28 mouse cellular contexts compared by ENCODE assay signal in the genomic region with DNA sequence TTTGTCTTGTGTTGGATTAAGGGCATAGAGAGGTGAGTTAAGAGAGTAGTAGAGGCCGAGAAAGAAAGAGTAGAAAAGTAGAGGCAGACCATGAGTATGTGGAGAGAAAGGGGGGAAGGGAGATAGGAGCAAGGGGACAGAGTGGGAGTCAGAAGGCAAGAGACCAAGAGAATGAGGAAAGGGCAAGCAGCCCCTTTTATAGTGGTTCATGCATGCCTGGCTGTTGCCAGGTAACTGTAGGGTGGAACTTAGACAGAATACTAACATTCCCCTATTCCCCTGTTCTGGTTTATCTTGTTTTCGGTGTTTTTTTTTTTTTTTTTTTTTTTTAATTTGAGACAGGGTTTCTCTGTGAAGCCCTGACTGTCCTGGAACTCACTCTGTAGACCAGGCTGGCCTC.
DNase-seq lines count a peak whose midpoint lies in the region; ATAC-seq lines count a peak whose summit lies in the region.
"Had no signal": no experiment of that assay in that cellular context is flagged by ENCODE, and none has a peak within 500 bp of the region (broad histone marks: within the 10 kb centered on the region; RNA-seq: fewer than 3 reads in every experiment).

No protein-coding gene starts in this region.

- H3K9ac ChIP-seq in hindbrain, embryonic 13.5 days: no peak overlapping the region
- H3K9ac ChIP-seq in hindbrain, embryonic 11.5 days (ENCODE audit: low read depth, low read length): no peak overlapping the region
- H3K9ac ChIP-seq in neural tube, embryonic 13.5 days: no peak overlapping the region
- H3K9ac ChIP-seq: embryonic facial prominence, embryonic 13.5 days; forebrain, embryonic 15.5 days; heart, embryonic 13.5 days; liver, embryonic 15.5 days; lung, embryonic 15.5 days had no signal

- no peaks in the 10 kb centered on the region for H3K36me3 ChIP-seq in hindbrain, embryonic 10.5 days
- no peaks in the 10 kb centered on the region for H3K36me3 ChIP-seq in hindbrain, embryonic 13.5 days
- no peaks in the 10 kb centered on the region for H3K36me3 ChIP-seq in hindbrain, embryonic 11.5 days (ENCODE audit: control insufficient read depth, insufficient read depth, low read length)
- no peaks in the 10 kb centered on the region for H3K36me3 ChIP-seq in neural tube, embryonic 13.5 days
- H3K36me3 ChIP-seq: embryonic facial prominence, embryonic 13.5 days; forebrain, embryonic 15.5 days; heart, embryonic 13.5 days; limb, embryonic 10.5 days; liver, embryonic 15.5 days; lung, embryonic 15.5 days had no signal

- H3K27ac ChIP-seq in hindbrain, embryonic 10.5 days: no peak overlapping the region
- no peak overlapping the region for H3K27ac ChIP-seq in hindbrain, embryonic 13.5 days
- H3K27ac ChIP-seq in hindbrain, embryonic 11.5 days (ENCODE audit: low read depth, low read length): no peak overlapping the region
- no peak overlapping the region for H3K27ac ChIP-seq in neural tube, embryonic 13.5 days (replicated peaks)
- H3K27ac ChIP-seq: embryonic facial prominence, embryonic 13.5 days; heart, embryonic 13.5 days; kidney, postnatal 0 days; limb, embryonic 10.5 days; liver, embryonic 15.5 days; lung, embryonic 15.5 days had no signal

- H3K4me1 ChIP-seq in hindbrain, embryonic 10.5 days (replicated peaks): no peaks in the 10 kb centered on the region
- no peaks in the 10 kb centered on the region for H3K4me1 ChIP-seq in hindbrain, embryonic 13.5 days (replicated peaks)
- H3K4me1 ChIP-seq in hindbrain, embryonic 11.5 days (replicated peaks; ENCODE audit: control insufficient read depth, insufficient read depth, low read length): no peaks in the 10 kb centered on the region
- no peaks in the 10 kb centered on the region for H3K4me1 ChIP-seq in neural tube, embryonic 13.5 days (replicated peaks)
- H3K4me1 ChIP-seq: embryonic facial prominence, embryonic 13.5 days; forebrain, embryonic 15.5 days; heart, embryonic 13.5 days; limb, embryonic 10.5 days; liver, embryonic 15.5 days; lung, embryonic 15.5 days; megakaryocyte, embryonic 14.5 days had no signal

- no peak overlapping the region for H3K4me3 ChIP-seq in hindbrain, embryonic 10.5 days
- no peak overlapping the region for H3K4me3 ChIP-seq in hindbrain, embryonic 13.5 days
- H3K4me3 ChIP-seq in hindbrain, embryonic 11.5 days (ENCODE audit: low read depth, low read length): no peak overlapping the region
- H3K4me3 ChIP-seq in neural tube, embryonic 13.5 days: no peak overlapping the region
- H3K4me3 ChIP-seq: embryonic facial prominence, embryonic 13.5 days; erythroblast, embryonic 14.5 days; forebrain, embryonic 15.5 days; heart, embryonic 13.5 days; limb, embryonic 10.5 days; liver, embryonic 15.5 days; lung, embryonic 15.5 days; megakaryocyte, embryonic 14.5 days had no signal

- no peak overlapping the region for H3K4me2 ChIP-seq in hindbrain, embryonic 13.5 days
- H3K4me2 ChIP-seq in hindbrain, embryonic 11.5 days (replicated peaks; ENCODE audit: low read depth, low read length): no peak overlapping the region
- H3K4me2 ChIP-seq in neural tube, embryonic 13.5 days: no peak overlapping the region
- H3K4me2 ChIP-seq: embryonic facial prominence, embryonic 13.5 days; forebrain, embryonic 15.5 days; heart, embryonic 13.5 days; liver, embryonic 15.5 days; lung, embryonic 15.5 days had no signal

- no peaks in the 10 kb centered on the region for H3K9me3 ChIP-seq in hindbrain, embryonic 10.5 days
- no peaks in the 10 kb centered on the region for H3K9me3 ChIP-seq in hindbrain, embryonic 13.5 days
- no peaks in the 10 kb centered on the region for H3K9me3 ChIP-seq in hindbrain, embryonic 11.5 days (ENCODE audit: control insufficient read depth, low read length)
- H3K9me3 ChIP-seq in neural tube, embryonic 13.5 days: no peaks in the 10 kb centered on the region
- H3K9me3 ChIP-seq: embryonic facial prominence, embryonic 13.5 days; forebrain, embryonic 15.5 days; heart, embryonic 13.5 days; limb, embryonic 10.5 days; liver, embryonic 15.5 days; lung, embryonic 15.5 days; megakaryocyte, embryonic 14.5 days had no signal

- DNase-seq in hindbrain, embryonic 10.5 days (ENCODE audit: low spot score): peak; percentile 6
- DNase-seq in R1 (ENCODE audit: low read depth, low spot score): peak; percentile 69
- DNase-seq in hindbrain, embryonic 11.5 days (ENCODE audit: low spot score): peak; percentile 10
- DNase-seq in heart, adult 8-10 months (ENCODE audit: low spot score): no peak
- no peak for DNase-seq in frontal cortex, postnatal 10 days (ENCODE audit: low spot score in 2 of 2)
- DNase-seq: adrenal gland, postnatal 25 days; B cell, adult 2 months; gastrocnemius, postnatal 14 days; heart, adult 11 months; heart, postnatal 14 days; kidney, adult 18-20 months; liver; lung, postnatal 36 days; right cerebral cortex, postnatal 4 days; thymus, postnatal 25 days had no signal

- no peak for ATAC-seq in hindbrain, embryonic 13.5 days (ENCODE audit: low FRiP score)
- peak; percentile 66; the same call in 1 of the 2 replicates for ATAC-seq in hindbrain, embryonic 11.5 days (ENCODE audit: low FRiP score)
- ATAC-seq in neural tube, embryonic 13.5 days (ENCODE audit: low read depth): peak; percentile 59; the same call in 1 of the 2 replicates
- ATAC-seq: inflammation-experienced regulatory T-cells, adult 6 months had no signal

- WGBS in hindbrain, embryonic 10.5 days: 30% methylated on average over 2 of the region's 2 CpGs
- WGBS in hindbrain, embryonic 13.5 days: 29% methylated on average over 2 of the region's 2 CpGs
- WGBS in hindbrain, embryonic 11.5 days: 25% methylated on average over 2 of the region's 2 CpGs
- 22% methylated on average over 2 of the region's 2 CpGs for WGBS in neural tube, embryonic 13.5 days

- H3K27me3 ChIP-seq in hindbrain, embryonic 10.5 days (ENCODE audit: insufficient read depth, poor library complexity, severe bottlenecking): no peaks in the 10 kb centered on the region
- no peaks in the 10 kb centered on the region for H3K27me3 ChIP-seq in hindbrain, embryonic 13.5 days
- H3K27me3 ChIP-seq in hindbrain, embryonic 11.5 days (ENCODE audit: control insufficient read depth, insufficient read depth, low read length): no peaks in the 10 kb centered on the region
- H3K27me3 ChIP-seq in neural tube, embryonic 13.5 days: no peaks in the 10 kb centered on the region
- H3K27me3 ChIP-seq: CH12.LX; embryonic facial prominence, embryonic 13.5 days; forebrain, embryonic 15.5 days; heart, embryonic 13.5 days; liver, embryonic 15.5 days; lung, embryonic 15.5 days; megakaryocyte, embryonic 14.5 days had no signal

Comparison
In these comparisons a context has a peak if more than half of its experiments do, and no peak if none do; other contexts are left out.
1. DNase-seq: peak in hindbrain, embryonic 10.5 days (single experiment), R1 (single experiment) and hindbrain, embryonic 11.5 days (single experiment); none in heart, adult 8-10 months (single experiment) and frontal cortex, postnatal 10 days (0 of 2).